Mouse (Mus musculus): Measurements from ENCODE around the gene Pde8b. TPM values are rescaled to one million over a fixed set of nuclear protein-coding genes. Genes with fewer than 3 reads are reported as not detected.
"Not testable (repeated sequence)": the region's sequence is repeated elsewhere in the genome, so short reads cannot be mapped to it uniquely, and the experiment has no call there.

Pde8b gene
- polyA plus RNA-seq, 1 experiment from 2014 or later: 9.7 TPM

GRCm38 (mm10) chr13:95212320-95212719 lies 37.8 kb downstream of the Pde8b start:
- no peak for ATAC-seq (ENCODE audit: low FRiP score)
- H3K27me3 ChIP-seq (replicated peaks): no peaks in the 10 kb centered on the region

GRCm38 (mm10) chr13:95207301-95207700 lies 42.8 kb downstream of the Pde8b start:
- H3K27me3 ChIP-seq (replicated peaks); H3K27ac ChIP-seq (replicated peaks); H3K9ac ChIP-seq (replicated peaks); H3K4me1 ChIP-seq; H3K9me3 ChIP-seq (replicated peaks); H3K4me2 ChIP-seq; H3K36me3 ChIP-seq; H3K4me3 ChIP-seq (replicated peaks); ATAC-seq (ENCODE audit: low FRiP score): not testable (repeated sequence)
- 77% methylated on average over 7 of the region's 7 CpGs for WGBS

More at GRCm38 (mm10) chr13:95212320-95212719, 37.8 kb downstream of the Pde8b start:
- Histone ChIP-seq H3K27ac (replicated peaks) (no peak overlapping the region), H3K4me3 (replicated peaks) (no peak overlapping the region), H3K9me3 (replicated peaks) (no peaks in the 10 kb centered on the region), H3K4me2 (no peak overlapping the region), H3K4me1 (no peaks in the 10 kb centered on the region), H3K36me3 (no peaks in the 10 kb centered on the region), H3K9ac (replicated peaks) (no peak overlapping the region)
- WGBS: 58% methylated on average over 5 of the region's 5 CpGs

GRCm38 (mm10) chr13:95202151-95202758 lies 47.9 kb downstream of the Pde8b start:
- Histone ChIP-seq H3K4me1 (no peaks in the 10 kb centered on the region), H3K9me3 (replicated peaks) (no peaks in the 10 kb centered on the region), H3K36me3 (no peaks in the 10 kb centered on the region), H3K27me3 (replicated peaks) (no peaks in the 10 kb centered on the region), H3K4me2 (no peak overlapping the region), H3K4me3 (replicated peaks) (no peak overlapping the region), H3K27ac (replicated peaks) (no peak overlapping the region), H3K9ac (replicated peaks) (no peak overlapping the region)
- WGBS: 92% methylated on average over 3 of the region's 3 CpGs
- ATAC-seq (ENCODE audit: low FRiP score): no peak

GRCm38 (mm10) chr13:95200817-95201216 lies 49.3 kb downstream of the Pde8b start:
- Histone ChIP-seq H3K36me3 (no peaks in the 10 kb centered on the region), H3K4me1 (0 out of 2 replicates have a peak, but pooled peaks cover 8% of the 10 kb centered on the region), H3K27ac (replicated peaks) (no peak overlapping the region), H3K9ac (replicated peaks) (no peak overlapping the region), H3K9me3 (replicated peaks) (no peaks in the 10 kb centered on the region), H3K4me2 (no peak overlapping the region), H3K4me3 (replicated peaks) (no peak overlapping the region), H3K27me3 (replicated peaks) (no peaks in the 10 kb centered on the region)
- ATAC-seq (ENCODE audit: low FRiP score): no peak
- WGBS: 83% methylated on average over 8 of the region's 8 CpGs

- Histone ChIP-seq H3K4me3 (replicated peaks) (no peak overlapping the region), H3K4me2 (no peak overlapping the region), H3K36me3 (no peaks in the 10 kb centered on the region), H3K9me3 (replicated peaks) (no peaks in the 10 kb centered on the region), H3K9ac (replicated peaks) (no peak overlapping the region), H3K4me1 (0 out of 2 replicates have a peak, but pooled peaks cover 11% of the 10 kb centered on the region), H3K27me3 (replicated peaks) (no peaks in the 10 kb centered on the region), H3K27ac (replicated peaks) (no peak overlapping the region)
- no peak for ATAC-seq (ENCODE audit: low FRiP score)
These were observed 50.1 kb downstream of the Pde8b start for GRCm38 (mm10) chr13:95200036-95200435.

- Histone ChIP-seq H3K9ac (replicated peaks) (no peak overlapping the region), H3K27me3 (replicated peaks) (no peaks in the 10 kb centered on the region), H3K27ac (replicated peaks) (no peak overlapping the region), H3K36me3 (no peaks in the 10 kb centered on the region), H3K4me1 (0 out of 2 replicates have a peak, but pooled peaks cover 11% of the 10 kb centered on the region), H3K4me3 (replicated peaks) (no peak overlapping the region), H3K4me2 (no peak overlapping the region), H3K9me3 (replicated peaks) (no peaks in the 10 kb centered on the region)
- ATAC-seq (ENCODE audit: low FRiP score): peak; percentile 45; the same call in 1 of the 2 replicates
- 43% methylated on average over 7 of the region's 7 CpGs for WGBS
These were observed 53.9 kb downstream of the Pde8b start for GRCm38 (mm10) chr13:95196106-95196705.

GRCm38 (mm10) chr13:95191951-95192350 lies 58.2 kb downstream of the Pde8b start:
- H3K4me3 ChIP-seq (replicated peaks): no peak overlapping the region
- no peak overlapping the region for H3K27ac ChIP-seq (replicated peaks)
- H3K9ac ChIP-seq (replicated peaks): no peak overlapping the region
- H3K9me3 ChIP-seq (replicated peaks): no peaks in the 10 kb centered on the region
- no peaks in the 10 kb centered on the region for H3K36me3 ChIP-seq
- ATAC-seq (ENCODE audit: low FRiP score): no peak
- no peaks in the 10 kb centered on the region for H3K27me3 ChIP-seq (replicated peaks)
- H3K4me1 ChIP-seq: 0 out of 2 replicates have a peak, but pooled peaks cover 11% of the 10 kb centered on the region
- 86% methylated on average over 5 of the region's 5 CpGs for WGBS
- no peak overlapping the region for H3K4me2 ChIP-seq

GRCm38 (mm10) chr13:95189111-95189510 lies 61.0 kb downstream of the Pde8b start:
- H3K36me3 ChIP-seq: no peaks in the 10 kb centered on the region
- no peak overlapping the region for H3K9ac ChIP-seq (replicated peaks)
- H3K9me3 ChIP-seq (replicated peaks): no peaks in the 10 kb centered on the region
- H3K4me3 ChIP-seq (replicated peaks): no peak overlapping the region
- no peak for ATAC-seq (ENCODE audit: low FRiP score)
- no peaks in the 10 kb centered on the region for H3K27me3 ChIP-seq (replicated peaks)
- H3K27ac ChIP-seq (replicated peaks): no peak overlapping the region
- whole genome bisulfite sequencing: 83% methylated on average over 2 of the region's 2 CpGs
- no peak overlapping the region for H3K4me2 ChIP-seq
- peaks cover 8% of the 10 kb centered on the region; the same call in 1 of the 2 replicates for H3K4me1 ChIP-seq

- Histone ChIP-seq H3K27ac (replicated peaks) (no peak overlapping the region), H3K27me3 (replicated peaks) (no peaks in the 10 kb centered on the region), H3K4me1 (peaks cover 8% of the 10 kb centered on the region; the same call in 1 of the 2 replicates), H3K36me3 (no peaks in the 10 kb centered on the region), H3K4me3 (replicated peaks) (no peak overlapping the region), H3K4me2 (no peak overlapping the region), H3K9me3 (replicated peaks) (no peaks in the 10 kb centered on the region), H3K9ac (replicated peaks) (no peak overlapping the region)
- ATAC-seq (ENCODE audit: low FRiP score): no peak
- 91% methylated on average over 5 of the region's 5 CpGs for WGBS
These were observed 62.9 kb downstream of the Pde8b start for GRCm38 (mm10) chr13:95187153-95187665.

GRCm38 (mm10) chr13:95186741-95187035 lies 63.4 kb downstream of the Pde8b start:
- Histone ChIP-seq H3K27me3 (replicated peaks) (no peaks in the 10 kb centered on the region), H3K9ac (replicated peaks) (no peak overlapping the region), H3K4me3 (replicated peaks) (no peak overlapping the region), H3K4me2 (no peak overlapping the region), H3K9me3 (replicated peaks) (no peaks in the 10 kb centered on the region), H3K36me3 (no peaks in the 10 kb centered on the region), H3K27ac (replicated peaks) (no peak overlapping the region), H3K4me1 (peaks cover 8% of the 10 kb centered on the region; the same call in 1 of the 2 replicates)
- 49% methylated on average over 4 of the region's 4 CpGs for WGBS
- no peak for ATAC-seq (ENCODE audit: low FRiP score)

GRCm38 (mm10) chr13:95185891-95186740 lies 64.0 kb downstream of the Pde8b start:
- H3K4me2 ChIP-seq: no peak overlapping the region
- peaks cover 8% of the 10 kb centered on the region; the same call in 1 of the 2 replicates for H3K4me1 ChIP-seq
- no peak overlapping the region for H3K9ac ChIP-seq (replicated peaks)
- H3K4me3 ChIP-seq (replicated peaks): no peak overlapping the region
- no peaks in the 10 kb centered on the region for H3K36me3 ChIP-seq
- no peaks in the 10 kb centered on the region for H3K9me3 ChIP-seq (replicated peaks)
- no peak overlapping the region for H3K27ac ChIP-seq (replicated peaks)
- no peak for ATAC-seq (ENCODE audit: low FRiP score)
- 27% methylated on average over 10 of the region's 10 CpGs for WGBS
- no peaks in the 10 kb centered on the region for H3K27me3 ChIP-seq (replicated peaks)
